Mouse (Mus musculus): Measurements from ENCODE around the gene Myo9b. TPM values are rescaled to one million over a fixed set of nuclear protein-coding genes. Genes with fewer than 3 reads are reported as not detected.

Gene Myo9b
- total RNA-seq, 2 experiments from 2014 or later = 34.6 to 39.7 TPM

DNA sequence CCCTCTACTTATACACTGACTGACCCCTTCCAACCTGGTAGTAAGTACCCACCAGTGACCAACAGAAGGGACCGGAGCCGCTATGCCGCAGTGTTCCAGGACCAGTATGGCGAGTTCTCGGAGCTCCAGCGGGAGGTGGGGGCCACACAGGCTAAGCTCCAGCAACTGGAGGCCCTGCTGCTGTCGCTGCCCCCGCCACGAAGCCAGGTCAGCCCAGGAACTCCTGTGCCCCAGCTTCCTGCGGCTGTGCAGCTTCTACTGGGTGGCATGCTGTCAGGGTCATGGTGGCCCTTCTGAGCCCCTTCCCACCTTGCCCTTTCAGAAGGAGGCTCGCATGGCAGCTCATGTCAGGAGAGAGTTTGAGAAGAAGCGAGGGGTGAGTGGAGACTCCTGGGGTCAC is 99.9 kb downstream of the Myo9b start:
- no peak for DNase-seq (ENCODE audit: extremely low spot score in 1 of 2, low spot score in 2 of 2)
- H3K27ac ChIP-seq = no peak overlapping the region
- TF ChIP-seq CTCF (IDR thresholded peaks at IDR 0.05) = no peak
- intact Hi-C loops (cut with DNase I) = loop anchor here (5.0 kb wide), 1 partner anchor 90 kb away; the partner anchor contains the start of genes Abhd8 and Mrpl34
- H3K4me3 ChIP-seq = no peak overlapping the region

- no peak for TF ChIP-seq CTCF (IDR thresholded peaks at IDR 0.05)
- Histone ChIP-seq H3K27ac (no peak overlapping the region), H3K4me3 (no peak overlapping the region)
- DNase-seq (ENCODE audit: extremely low spot score in 1 of 2, low spot score in 2 of 2) = no peak
- intact Hi-C loops (cut with DNase I) = loop anchor here (5.0 kb wide), 1 partner anchor 89 kb away; the partner anchor contains the start of genes Abhd8 and Mrpl34
Observed at GRCm38 (mm10) chr8:71373000-71373399, 100.5 kb downstream of the Myo9b start.

- Histone ChIP-seq H3K27ac (no peak overlapping the region), H3K4me3 (no peak overlapping the region)
- intact Hi-C loops (cut with DNase I) = loop anchor here (5.0 kb wide), 1 partner anchor 88 kb away; the partner anchor contains the start of genes Abhd8 and Mrpl34
- no peak for TF ChIP-seq CTCF (IDR thresholded peaks at IDR 0.05)
- no peak for DNase-seq (ENCODE audit: extremely low spot score in 1 of 2, low spot score in 2 of 2)
Observed at GRCm38 (mm10) chr8:71374616-71375206, 102.2 kb downstream of the Myo9b start.

- intact Hi-C loops (cut with DNase I) = no loop called here
- no peak; the same call in 1 of the 2 replicates for TF ChIP-seq CTCF (IDR thresholded peaks at IDR 0.05)
- DNase-seq (ENCODE audit: extremely low spot score in 1 of 2, low spot score in 2 of 2) = peak; percentile 68 to 78
- Histone ChIP-seq H3K4me3 (peak overlapping the region; percentile 42), H3K27ac (peak overlapping the region; percentile 62)
Observed at GRCm38 (mm10) chr8:71375581-71376422, 103.3 kb downstream of the Myo9b start.

- H3K4me3 ChIP-seq = peak overlapping the region; percentile 42; the same call in 1 of the 2 replicates
- no peak for TF ChIP-seq CTCF (IDR thresholded peaks at IDR 0.05)
- peak overlapping the region; percentile 62 for H3K27ac ChIP-seq
- no peak for DNase-seq (ENCODE audit: extremely low spot score in 1 of 2, low spot score in 2 of 2)
- intact Hi-C loops (cut with DNase I) = no loop called here
Observed at GRCm38 (mm10) chr8:71376423-71377030, 104.0 kb downstream of the Myo9b start.

GRCm38 (mm10) chr8:71379008-71379407 is 106.5 kb downstream of the Myo9b start:
- Histone ChIP-seq H3K27ac (no peak overlapping the region), H3K4me3 (no peak overlapping the region)
- DNase-seq (ENCODE audit: extremely low spot score in 1 of 2, low spot score in 2 of 2) = no peak
- no peak for TF ChIP-seq CTCF (IDR thresholded peaks at IDR 0.05)
- intact Hi-C loops (cut with DNase I) = no loop called here

DNA sequence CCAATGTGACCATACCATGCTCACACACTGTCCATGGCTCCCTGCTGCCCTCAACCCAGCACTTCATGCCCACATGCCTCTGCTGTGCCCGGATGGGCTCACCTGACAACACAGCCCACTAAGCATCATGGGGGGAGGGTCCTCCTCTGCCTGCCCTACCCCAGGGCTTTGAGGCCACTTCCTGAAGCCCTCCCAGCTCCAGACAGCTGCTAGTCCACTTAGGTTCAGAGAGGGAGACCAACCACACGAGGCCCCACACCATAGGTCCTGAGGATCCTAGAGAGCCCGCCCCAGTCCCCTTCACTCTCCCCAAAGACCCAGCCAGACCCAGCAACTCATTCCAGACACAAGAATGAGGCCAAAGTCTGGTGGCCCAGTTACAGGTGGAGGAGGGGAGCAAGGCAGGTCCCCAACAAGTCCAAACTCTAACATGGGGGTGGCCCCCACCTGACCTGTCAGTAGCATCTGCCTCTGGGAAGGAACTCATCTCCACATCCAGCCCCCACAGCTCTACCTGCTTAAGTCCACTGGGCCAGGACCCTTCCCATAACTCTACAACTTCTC is 107.1 kb downstream of the Myo9b start:
- H3K27ac ChIP-seq = no peak overlapping the region
- no peak for TF ChIP-seq CTCF (IDR thresholded peaks at IDR 0.05)
- intact Hi-C loops (cut with DNase I) = no loop called here
- peak overlapping the region; percentile 89 for H3K4me3 ChIP-seq
- DNase-seq (ENCODE audit: extremely low spot score in 1 of 2, low spot score in 2 of 2) = no peak

DNA sequence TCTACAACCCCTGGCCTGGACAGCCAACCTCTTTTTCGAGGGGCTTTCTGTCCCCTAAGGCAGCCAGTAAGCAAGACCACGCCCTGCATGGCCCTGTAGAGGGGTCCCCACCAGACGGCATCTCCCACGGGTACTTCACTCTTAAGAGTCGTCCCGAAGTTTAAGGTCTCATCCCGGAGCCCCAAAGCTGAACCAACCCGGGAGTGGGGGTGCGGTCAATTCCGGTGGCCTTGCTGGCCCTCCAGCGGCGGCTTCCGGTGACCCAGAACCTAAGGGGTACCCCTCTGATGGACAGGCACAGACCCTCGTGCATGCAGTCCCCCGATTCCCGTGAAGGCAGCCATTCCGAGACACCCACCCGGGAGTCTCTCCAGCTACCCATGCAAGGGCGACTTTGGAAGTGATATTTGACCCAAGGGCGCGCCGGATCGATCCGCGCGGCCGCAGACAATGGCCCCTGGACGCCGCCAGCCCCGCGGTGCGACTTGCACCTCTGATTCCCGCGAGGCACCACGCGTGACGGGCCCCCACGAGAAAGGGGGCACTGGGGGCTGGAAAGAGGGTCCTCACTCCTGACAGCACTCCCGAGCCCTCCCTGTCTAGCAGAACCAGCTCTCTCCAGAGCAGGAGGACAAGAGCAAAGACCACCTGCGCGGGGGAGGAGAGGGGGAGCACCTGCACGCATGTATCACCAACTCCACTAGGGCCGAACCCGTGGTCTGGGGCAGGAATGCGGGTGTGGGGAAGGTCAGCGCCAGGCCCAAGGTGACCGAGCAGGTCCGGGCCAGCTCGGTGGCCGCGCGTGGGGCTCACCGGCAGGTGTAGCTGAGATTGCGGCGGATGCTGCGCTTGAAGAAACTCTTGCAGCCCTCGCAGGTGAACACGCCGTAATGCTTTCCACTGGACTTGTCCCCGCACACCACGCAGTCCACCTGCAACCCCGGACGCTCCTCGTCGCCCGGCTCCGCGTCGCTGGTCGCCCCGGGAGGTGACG is 108.0 kb downstream of the Myo9b start:
- peak overlapping the region; percentile 83 for H3K27ac ChIP-seq
- intact Hi-C loops (cut with DNase I) = no loop called here
- no peak for DNase-seq (ENCODE audit: extremely low spot score in 1 of 2, low spot score in 2 of 2)
- no peak; the same call in 1 of the 2 replicates for TF ChIP-seq CTCF (IDR thresholded peaks at IDR 0.05)
- peak overlapping the region; percentile 89 for H3K4me3 ChIP-seq

GRCm38 (mm10) chr8:71381421-71381970 is 109.0 kb downstream of the Myo9b start, which contains the start of gene Nr2f6:
Nr2f6 (minus strand) TSS chr8:71381960.
- TF ChIP-seq CTCF (IDR thresholded peaks at IDR 0.05) = no peak
- intact Hi-C loops (cut with DNase I) = no loop called here
- peak in 1 of 2 experiments; percentile 49 for DNase-seq (ENCODE audit: extremely low spot score in 1 of 2, low spot score in 2 of 2)
- Histone ChIP-seq H3K27ac (peak within 1 kb of the TSS; percentile 87), H3K4me3 (peak within 1 kb of the TSS; percentile 89)

Measured in left cerebral cortex, adult 2 months (tissue).